Mouse (Mus musculus): Measurements from ENCODE around the gene Chrna4.

- TF ChIP-seq CTCF (IDR thresholded peaks at IDR 0.05; ENCODE audit: low read depth) (no peak), EP300 (IDR thresholded peaks at IDR 0.05; ENCODE audit: low read depth) (no peak)
These were observed 655 bp upstream of the Chrna4 start for GRCm38 (mm10) chr2:181044001-181044400.

All from liver, embryonic 14.5 days (tissue).